Mouse (Mus musculus): ENCODE results near the gene Chst5. TPM values are rescaled to one million over a fixed set of nuclear protein-coding genes. Genes with fewer than 3 reads are reported as not detected.

Chst5 gene
- 0.06 TPM in 1 of 2 replicates, not detected in the other for polyA plus RNA-seq (2015; fragmentation: Nextera tagmentation; extraction: Ambion mirVana)

DNA sequence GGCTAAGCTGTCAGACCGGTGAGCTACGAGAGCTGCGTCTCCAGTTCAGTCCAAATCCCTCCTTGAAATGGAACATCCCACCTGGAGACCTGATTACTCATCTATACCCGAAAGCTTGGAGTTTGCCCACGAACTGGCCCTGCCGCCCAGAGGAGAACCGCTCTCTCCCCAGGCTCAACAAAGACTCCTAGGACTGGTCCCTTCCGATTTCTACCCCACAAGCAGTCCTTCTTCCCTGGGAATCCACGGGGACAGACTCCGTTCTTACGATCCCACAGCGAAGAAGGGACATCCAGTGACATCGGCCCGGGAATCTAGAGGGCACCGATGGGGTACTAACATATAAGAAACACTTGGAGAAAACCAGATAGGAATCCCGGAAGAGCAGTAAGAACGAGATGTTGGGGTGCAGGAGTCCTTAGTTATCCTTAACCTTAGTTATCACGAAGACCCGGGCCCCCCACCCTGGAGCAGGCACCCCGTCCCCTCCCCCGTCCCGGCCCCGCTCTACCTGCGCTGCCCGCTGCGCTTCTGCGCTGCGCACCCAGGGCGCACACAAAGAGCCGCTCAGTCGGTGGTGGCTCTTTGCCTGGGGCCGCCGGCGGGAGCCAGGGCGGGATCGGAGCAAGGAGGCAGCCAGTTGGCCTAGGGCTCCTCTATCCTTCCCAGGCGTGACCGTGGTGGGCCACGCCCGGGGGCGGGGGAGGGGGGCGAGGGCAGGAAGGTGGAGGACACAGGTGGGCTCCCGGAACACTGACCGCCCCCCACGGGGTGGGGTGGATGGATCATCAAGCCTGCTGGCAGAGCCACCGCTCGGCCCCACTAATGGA is at the start of gene Chst5:
Chst5 (minus strand) TSS at position 827 of the 830 bp plus-strand sequence.
- Histone ChIP-seq H3K9ac (no peak within 1 kb of the TSS), H3K4me1 (replicated peaks) (no peaks in the 10 kb centered on the region), H3K36me3 (no peaks in the 10 kb centered on the region), H3K4me2 (peak within 1 kb of the TSS; percentile 23), H3K4me3 (replicated peaks) (peak within 1 kb of the TSS; percentile 1; the same call in 1 of the 2 replicates), H3K27ac (no peak within 1 kb of the TSS), H3K9me3 (replicated peaks) (no peaks in the 10 kb centered on the region), H3K27me3 (peaks cover 57% of the 10 kb centered on the region)
- no peak for ATAC-seq (ENCODE audit: low read depth)
- no peak for DNase-seq
- 14% methylated on average over 47 of the region's 47 CpGs for WGBS (ENCODE audit: insufficient replicate concordance)

DNA sequence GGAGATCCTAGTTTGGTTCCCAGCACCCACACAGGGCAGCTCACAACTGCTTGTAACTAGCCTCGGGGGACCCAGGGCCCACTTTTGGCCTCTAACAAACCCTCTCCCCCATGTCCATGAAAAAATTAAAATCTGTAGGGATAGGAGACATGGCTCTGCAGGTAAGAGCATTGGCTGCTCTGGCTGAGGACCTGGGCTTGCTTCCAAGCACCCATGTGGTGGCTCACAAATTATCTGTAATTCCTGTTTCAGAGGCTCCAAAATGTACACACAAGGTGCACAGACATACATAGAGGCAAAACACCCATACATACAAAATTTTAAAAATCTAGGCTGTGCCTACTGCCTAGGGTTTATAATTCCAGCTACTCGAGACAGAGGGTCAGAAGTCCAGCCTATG is 47.0 kb upstream of the Chst5 start:
- 68% methylated on average over 2 of the region's 2 CpGs for WGBS (ENCODE audit: insufficient replicate concordance)
- ATAC-seq (ENCODE audit: low read depth), result no peak
- H3K4me1 ChIP-seq (replicated peaks), result no peaks in the 10 kb centered on the region
- no peak overlapping the region for H3K9ac ChIP-seq
- H3K27me3 ChIP-seq, result no peaks in the 10 kb centered on the region
- peaks cover 44% of the 10 kb centered on the region for H3K36me3 ChIP-seq
- H3K4me3 ChIP-seq (replicated peaks), result no peak overlapping the region
- H3K27ac ChIP-seq, result no peak overlapping the region
- H3K4me2 ChIP-seq, result no peak overlapping the region
- no peaks in the 10 kb centered on the region for H3K9me3 ChIP-seq (replicated peaks)
- DNase-seq, result no peak

DNA sequence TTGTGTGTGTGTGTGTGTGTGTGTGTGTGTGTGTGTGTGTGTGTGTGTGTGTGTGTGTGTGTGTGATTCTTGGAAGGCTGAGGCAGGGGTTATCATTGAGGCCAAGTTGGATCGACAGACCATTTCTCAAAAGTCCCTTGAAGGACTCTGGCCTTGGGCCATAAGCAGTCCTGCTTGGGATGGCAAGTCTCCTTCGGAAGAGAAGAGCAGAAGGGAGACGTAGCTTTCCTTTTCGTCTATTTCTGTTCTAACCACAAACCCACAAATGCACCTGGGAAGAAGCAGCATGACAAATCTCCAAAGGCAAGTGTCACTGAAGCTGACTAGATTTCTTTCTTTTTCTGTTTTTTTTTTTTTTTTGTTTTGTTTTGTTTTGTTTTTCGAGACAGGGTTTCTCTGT is 45.6 kb upstream of the Chst5 start:
- no peak overlapping the region for H3K4me2 ChIP-seq
- no peak overlapping the region for H3K27ac ChIP-seq
- no peaks in the 10 kb centered on the region for H3K4me1 ChIP-seq (replicated peaks)
- DNase-seq (no peak), ATAC-seq (ENCODE audit: low read depth) (no peak)
- no peak overlapping the region for H3K9ac ChIP-seq
- WGBS (ENCODE audit: insufficient replicate concordance), result 58% methylated on average over 5 of the region's 5 CpGs
- H3K27me3 ChIP-seq, result no peaks in the 10 kb centered on the region
- no peaks in the 10 kb centered on the region for H3K9me3 ChIP-seq (replicated peaks)
- H3K36me3 ChIP-seq, result peaks cover 57% of the 10 kb centered on the region
- H3K4me3 ChIP-seq (replicated peaks), result no peak overlapping the region

DNA sequence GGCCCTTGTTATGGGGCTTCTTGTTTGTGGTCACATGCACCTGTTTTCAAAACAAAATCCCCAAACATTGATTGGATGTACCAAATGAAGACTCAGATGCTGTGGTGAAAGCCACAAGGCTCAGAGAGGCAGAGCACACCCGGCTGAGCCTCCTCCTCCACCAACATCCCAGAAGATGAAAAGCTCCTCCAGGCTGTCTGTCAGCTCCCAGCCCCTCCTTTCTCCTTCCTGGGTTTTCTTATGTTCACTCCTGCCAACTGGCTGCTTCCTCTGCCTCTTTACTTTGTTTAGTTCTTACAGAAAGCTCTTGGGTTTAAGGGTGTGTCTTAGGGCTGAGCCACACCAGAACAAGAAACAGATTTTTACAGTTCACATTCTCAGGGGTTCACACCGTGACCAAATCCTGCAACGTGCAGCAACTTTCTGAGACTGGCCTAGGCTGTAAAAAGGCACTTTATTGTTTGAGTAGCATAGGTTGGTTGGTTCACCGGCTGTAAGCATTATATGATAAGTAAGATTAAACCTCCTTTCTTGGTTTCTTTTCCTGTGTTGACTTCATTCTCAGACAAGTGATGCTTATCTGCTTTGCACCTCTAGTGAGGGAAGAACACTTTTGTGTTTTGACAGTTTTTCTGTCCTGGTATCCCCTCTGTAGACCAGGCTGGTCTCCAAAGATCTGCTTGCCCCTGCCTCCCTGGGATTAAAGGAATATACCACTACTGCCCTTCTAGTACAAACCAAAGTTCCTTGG is 44.8 kb upstream of the Chst5 start:
- no peak overlapping the region for H3K9ac ChIP-seq
- no peaks in the 10 kb centered on the region for H3K4me1 ChIP-seq (replicated peaks)
- H3K27me3 ChIP-seq, result no peaks in the 10 kb centered on the region
- ATAC-seq (ENCODE audit: low read depth), result no peak
- no peak overlapping the region for H3K4me3 ChIP-seq (replicated peaks)
- H3K27ac ChIP-seq, result no peak overlapping the region
- H3K9me3 ChIP-seq (replicated peaks), result no peaks in the 10 kb centered on the region
- no peak overlapping the region for H3K4me2 ChIP-seq
- 73% methylated on average over 4 of the region's 4 CpGs for WGBS (ENCODE audit: insufficient replicate concordance)
- peaks cover 59% of the 10 kb centered on the region for H3K36me3 ChIP-seq
- DNase-seq, result no peak

DNA sequence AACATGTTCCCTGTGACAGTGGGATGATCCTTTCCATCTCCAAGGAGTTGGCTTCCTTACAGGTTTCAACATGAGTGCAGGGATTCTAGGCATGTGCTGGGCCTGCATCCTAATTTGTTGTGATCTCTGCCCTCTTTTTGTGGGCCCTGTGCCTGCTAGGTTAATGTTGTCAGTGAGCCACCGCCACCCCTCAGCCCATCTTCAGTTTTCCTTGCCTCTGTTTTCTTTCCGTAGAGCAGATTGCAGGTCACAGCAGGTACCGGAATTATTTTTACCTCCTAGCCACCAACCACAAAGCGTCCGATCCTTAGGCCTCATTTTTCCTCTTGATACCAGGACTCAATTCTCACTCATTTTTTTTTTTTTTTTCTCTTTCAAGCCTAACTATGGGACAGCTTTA is 41.7 kb upstream of the Chst5 start:
- no peaks in the 10 kb centered on the region for H3K27me3 ChIP-seq
- H3K36me3 ChIP-seq, result peaks cover 75% of the 10 kb centered on the region
- H3K4me1 ChIP-seq (replicated peaks), result no peaks in the 10 kb centered on the region
- WGBS (ENCODE audit: insufficient replicate concordance), result 94% methylated on average over 5 of the region's 5 CpGs
- DNase-seq, result no peak
- no peak overlapping the region for H3K9ac ChIP-seq
- no peak overlapping the region for H3K4me2 ChIP-seq
- no peak for ATAC-seq (ENCODE audit: low read depth)
- H3K9me3 ChIP-seq (replicated peaks), result no peaks in the 10 kb centered on the region
- H3K4me3 ChIP-seq (replicated peaks), result no peak overlapping the region
- H3K27ac ChIP-seq, result no peak overlapping the region

DNA sequence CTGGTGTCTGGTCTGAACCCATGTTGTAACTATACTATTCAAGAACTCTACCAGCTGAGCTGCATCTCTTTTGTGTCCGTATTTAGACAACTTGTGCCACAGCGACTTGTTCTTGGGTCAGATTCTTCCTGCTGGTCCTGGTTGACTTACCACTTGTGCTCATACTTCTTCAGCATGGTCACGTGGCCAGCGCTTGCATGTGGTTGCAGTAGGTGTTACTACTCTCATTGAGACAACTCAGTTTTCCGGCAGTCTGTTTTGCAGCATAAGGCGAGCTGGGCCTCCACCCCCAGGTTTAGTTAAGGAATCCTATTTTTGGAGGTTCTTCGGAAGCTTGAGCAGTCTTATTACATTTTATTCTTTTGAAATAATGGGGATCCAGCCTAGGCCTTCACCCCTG is 41.1 kb upstream of the Chst5 start:
- ATAC-seq (ENCODE audit: low read depth), result no peak
- 91% methylated on average over 7 of the region's 7 CpGs for WGBS (ENCODE audit: insufficient replicate concordance)
- H3K4me1 ChIP-seq (replicated peaks), result no peaks in the 10 kb centered on the region
- H3K36me3 ChIP-seq, result peaks cover 75% of the 10 kb centered on the region
- DNase-seq, result no peak
- H3K27ac ChIP-seq, result no peak overlapping the region
- H3K27me3 ChIP-seq, result no peaks in the 10 kb centered on the region
- H3K4me3 ChIP-seq (replicated peaks), result no peak overlapping the region
- H3K4me2 ChIP-seq, result no peak overlapping the region
- no peak overlapping the region for H3K9ac ChIP-seq
- no peaks in the 10 kb centered on the region for H3K9me3 ChIP-seq (replicated peaks)

DNA sequence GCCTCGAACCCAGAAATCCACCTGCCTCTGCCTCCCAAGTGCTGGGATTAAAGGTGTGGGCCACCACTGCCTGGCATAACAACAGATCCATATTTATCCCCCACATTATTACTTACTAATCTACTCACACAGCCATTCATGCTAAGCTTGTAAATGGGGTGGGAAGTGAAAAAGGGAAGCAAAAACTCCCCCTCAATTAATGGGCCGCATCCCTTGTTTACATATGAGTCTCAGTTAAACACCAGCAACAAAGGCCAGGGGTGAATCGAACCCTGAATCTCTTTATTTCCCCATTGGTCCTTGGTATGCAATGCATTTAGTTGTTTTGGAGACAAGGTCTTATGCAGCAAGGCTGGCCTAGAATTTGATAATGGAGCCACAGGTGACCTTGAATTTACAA is 40.6 kb upstream of the Chst5 start:
- H3K4me3 ChIP-seq (replicated peaks), result no peak overlapping the region
- no peak overlapping the region for H3K4me2 ChIP-seq
- H3K9me3 ChIP-seq (replicated peaks), result no peaks in the 10 kb centered on the region
- no peak overlapping the region for H3K9ac ChIP-seq
- peaks cover 76% of the 10 kb centered on the region for H3K36me3 ChIP-seq
- no peak for DNase-seq
- no peak overlapping the region for H3K27ac ChIP-seq
- no peaks in the 10 kb centered on the region for H3K4me1 ChIP-seq (replicated peaks)
- no peaks in the 10 kb centered on the region for H3K27me3 ChIP-seq
- ATAC-seq (ENCODE audit: low read depth), result no peak
- 75% methylated on average over 3 of the region's 3 CpGs for WGBS (ENCODE audit: insufficient replicate concordance)

DNA sequence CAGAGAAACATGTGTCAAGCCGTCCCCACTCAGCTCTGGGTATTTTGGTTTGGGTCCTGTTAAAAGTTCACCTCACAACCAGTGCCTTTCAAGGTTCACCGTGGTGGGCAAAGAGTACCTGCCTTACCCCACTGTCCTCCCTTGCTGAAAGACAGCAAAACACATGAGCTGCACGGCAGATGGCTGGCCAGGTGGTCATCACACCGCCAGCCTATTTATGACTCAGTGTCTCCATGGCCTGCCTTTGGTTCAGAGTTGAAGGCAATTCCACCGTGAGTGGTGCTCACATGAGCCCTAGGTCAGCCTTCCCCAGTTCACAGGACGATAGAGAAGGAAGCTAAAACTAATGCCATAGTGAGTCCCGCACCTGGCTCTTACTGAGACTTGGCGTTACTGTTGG is 37.7 kb upstream of the Chst5 start:
- Histone ChIP-seq H3K27me3 (no peaks in the 10 kb centered on the region), H3K9ac (no peak overlapping the region), H3K4me3 (replicated peaks) (no peak overlapping the region), H3K4me1 (replicated peaks) (peaks cover 4% of the 10 kb centered on the region; the same call in 1 of the 2 replicates), H3K9me3 (replicated peaks) (no peaks in the 10 kb centered on the region), H3K36me3 (peaks cover 80% of the 10 kb centered on the region), H3K27ac (no peak overlapping the region), H3K4me2 (no peak overlapping the region)
- WGBS (ENCODE audit: insufficient replicate concordance), result 83% methylated on average over 8 of the region's 8 CpGs
- DNase-seq, result no peak
- ATAC-seq (ENCODE audit: low read depth), result no peak

DNA sequence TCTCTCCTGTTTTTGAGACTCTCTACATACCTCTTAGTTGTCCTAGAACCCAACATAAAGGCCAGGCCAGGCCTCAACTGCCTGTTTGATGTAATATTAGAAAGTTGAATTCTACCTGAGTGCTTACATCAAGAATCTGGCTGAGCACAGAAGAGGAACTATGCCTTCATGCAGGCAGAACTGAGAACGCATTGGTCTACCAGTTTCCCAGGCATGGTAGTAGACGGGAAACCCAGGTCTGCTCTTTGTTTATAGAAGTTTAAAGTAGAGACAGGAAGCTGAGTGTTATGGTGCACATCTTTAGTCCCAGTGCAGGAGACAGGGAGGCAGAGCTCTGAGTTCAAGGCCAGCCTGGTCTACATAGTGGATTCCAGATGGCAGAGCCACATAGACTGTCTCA is 36.9 kb upstream of the Chst5 start:
- Histone ChIP-seq H3K27me3 (no peaks in the 10 kb centered on the region), H3K4me1 (replicated peaks) (peaks cover 8% of the 10 kb centered on the region), H3K4me3 (replicated peaks) (no peak overlapping the region), H3K36me3 (peaks cover 85% of the 10 kb centered on the region), H3K9me3 (replicated peaks) (no peaks in the 10 kb centered on the region), H3K27ac (no peak overlapping the region), H3K9ac (no peak overlapping the region), H3K4me2 (no peak overlapping the region)
- 89% methylated on average over 2 of the region's 2 CpGs for WGBS (ENCODE audit: insufficient replicate concordance)
- DNase-seq (no peak), ATAC-seq (ENCODE audit: low read depth) (no peak)

DNA sequence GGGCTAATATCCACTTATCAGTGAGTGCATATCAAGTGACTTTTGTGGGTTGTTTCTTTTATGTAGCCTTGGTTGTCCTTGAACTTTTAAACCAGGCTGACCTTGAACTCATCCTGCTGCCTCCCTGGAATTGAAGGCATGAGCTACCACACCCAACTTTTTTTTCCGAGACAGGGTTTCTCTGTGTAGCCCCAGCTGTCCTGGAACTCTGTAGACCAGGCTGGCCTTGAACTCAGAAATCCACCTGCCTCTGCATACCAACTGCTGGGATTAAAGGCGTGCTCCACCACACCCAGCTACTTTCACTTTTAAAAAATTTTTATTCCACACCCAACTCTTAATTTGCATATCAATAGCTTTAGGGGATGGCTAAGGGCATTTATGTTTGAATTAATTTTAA is 33.3 kb upstream of the Chst5 start:
- DNase-seq, result no peak
- Histone ChIP-seq H3K36me3 (peaks cover 65% of the 10 kb centered on the region), H3K4me3 (replicated peaks) (no peak overlapping the region), H3K27ac (no peak overlapping the region), H3K4me1 (replicated peaks) (peaks cover 34% of the 10 kb centered on the region), H3K27me3 (no peaks in the 10 kb centered on the region), H3K9me3 (replicated peaks) (no peaks in the 10 kb centered on the region), H3K9ac (no peak overlapping the region), H3K4me2 (no peak overlapping the region)
- ATAC-seq (ENCODE audit: low read depth), result no peak
- WGBS (ENCODE audit: insufficient replicate concordance), result 80% methylated on average over 2 of the region's 2 CpGs

DNA sequence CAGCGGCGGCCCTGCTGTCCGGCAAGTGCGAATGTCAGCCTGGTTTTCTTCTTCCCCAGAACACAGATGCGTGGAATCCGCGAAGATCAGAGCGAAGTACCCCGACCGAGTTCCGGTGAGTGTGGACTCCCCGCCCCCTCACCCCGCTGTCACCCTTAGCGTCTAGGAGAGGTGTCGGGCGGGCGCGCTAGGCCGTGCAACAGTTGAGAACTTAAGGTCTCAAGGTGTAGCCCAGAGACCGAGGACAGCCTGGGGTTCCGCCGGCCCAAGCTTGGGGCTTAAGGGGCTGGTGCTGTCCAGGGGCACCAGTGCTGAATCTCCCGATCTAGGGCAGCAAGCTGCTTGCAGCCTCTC is 30.8 kb upstream of the Chst5 start:
- ATAC-seq (ENCODE audit: low read depth) (peak; percentile 25), DNase-seq (peak; percentile 51)
- H3K27ac ChIP-seq, result peak overlapping the region; percentile 95
- WGBS (ENCODE audit: insufficient replicate concordance), result under 1% methylated on average over 23 of the region's 23 CpGs
- H3K4me2 ChIP-seq, result peak overlapping the region; percentile 90
- H3K4me3 ChIP-seq (replicated peaks), result peak overlapping the region; percentile 98
- H3K4me1 ChIP-seq (replicated peaks), result peaks cover 36% of the 10 kb centered on the region
- no peaks in the 10 kb centered on the region for H3K27me3 ChIP-seq
- no peaks in the 10 kb centered on the region for H3K9me3 ChIP-seq (replicated peaks)
- H3K36me3 ChIP-seq, result peaks cover 42% of the 10 kb centered on the region
- peak overlapping the region; percentile 97 for H3K9ac ChIP-seq

Measured in liver, embryonic 13.5 days (tissue).